Mouse (Mus musculus) embryo, embryonic 11.5 days (tissue): ENCODE results near the gene Ltbp1.
"Not testable (repeated sequence)": the region's sequence is repeated elsewhere in the genome, so short reads cannot be mapped to it uniquely, and the experiment has no call there.

Experiments used
- DNase-seq: peaks from one replicate; pipeline ENCODE4 v3.0.0-alpha.2; 2012; ENCODE audit warnings: low read depth, low spot score

The Ltbp1 gene

DNA sequence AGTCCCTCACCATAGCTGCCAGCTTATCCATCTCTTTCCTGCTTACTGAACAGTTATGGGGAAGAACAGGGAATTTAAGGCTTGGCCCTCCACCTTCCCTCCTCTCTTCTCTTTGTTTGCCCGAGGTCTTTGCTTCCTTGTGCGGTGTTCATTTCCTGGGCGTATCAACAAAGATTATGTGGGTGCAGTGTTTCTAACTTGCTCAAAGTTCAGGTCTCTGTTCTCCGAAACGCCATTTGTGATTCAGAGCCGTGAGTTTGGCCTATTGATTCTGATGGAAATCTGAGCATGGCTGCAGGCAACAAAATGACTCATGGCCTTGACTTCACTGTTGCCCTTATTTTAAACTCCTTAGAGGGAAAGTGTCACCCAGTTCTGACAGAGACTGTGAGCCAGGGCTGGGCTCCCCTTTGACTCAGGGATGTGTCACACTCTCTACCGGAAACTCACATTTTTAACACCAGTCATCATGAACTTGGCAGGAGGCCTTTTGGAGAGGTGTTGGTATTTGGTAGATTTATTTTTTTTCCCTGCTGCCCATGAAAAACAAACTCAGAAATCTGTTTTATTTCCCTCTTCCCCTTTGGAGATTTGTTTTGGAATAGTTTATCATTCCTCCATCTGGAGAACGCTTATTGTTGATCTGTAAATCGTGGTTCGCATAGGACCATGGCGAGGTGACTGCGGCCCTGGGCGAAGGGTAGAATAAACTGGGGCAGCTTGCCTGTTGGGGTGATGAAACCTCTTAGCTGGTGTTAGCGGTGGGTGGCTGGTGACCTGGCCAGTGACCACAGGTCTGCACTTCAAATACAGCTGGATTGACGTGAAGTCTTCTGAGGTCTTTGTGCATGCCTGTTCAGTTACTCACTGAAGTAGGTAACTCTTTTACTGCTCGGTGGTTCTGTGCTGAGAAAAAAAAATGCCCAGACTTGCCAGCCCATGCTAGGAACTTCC lies 105.2 kb downstream of the Ltbp1 start:
- DNase-seq = no peak

DNA sequence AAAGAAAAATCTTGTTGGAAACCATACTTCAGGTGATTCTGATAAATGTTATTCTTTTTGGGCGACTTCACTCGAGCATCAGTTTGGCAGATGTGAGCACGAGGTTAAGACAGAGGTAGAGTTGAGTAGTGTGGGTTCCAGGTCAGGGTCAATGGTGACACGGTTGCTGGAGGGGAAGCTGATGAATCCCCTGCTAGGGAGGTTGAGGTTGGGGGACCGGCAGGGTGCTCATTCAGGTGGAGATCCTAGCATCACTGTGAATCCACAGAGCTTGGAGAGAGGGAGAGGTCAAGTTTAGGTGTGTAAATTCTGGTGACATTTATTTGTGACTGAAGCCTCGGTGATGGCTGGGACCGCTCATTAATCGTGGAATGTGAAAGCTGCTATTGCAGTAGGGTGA lies 110.2 kb downstream of the Ltbp1 start:
- no peak for DNase-seq

DNA sequence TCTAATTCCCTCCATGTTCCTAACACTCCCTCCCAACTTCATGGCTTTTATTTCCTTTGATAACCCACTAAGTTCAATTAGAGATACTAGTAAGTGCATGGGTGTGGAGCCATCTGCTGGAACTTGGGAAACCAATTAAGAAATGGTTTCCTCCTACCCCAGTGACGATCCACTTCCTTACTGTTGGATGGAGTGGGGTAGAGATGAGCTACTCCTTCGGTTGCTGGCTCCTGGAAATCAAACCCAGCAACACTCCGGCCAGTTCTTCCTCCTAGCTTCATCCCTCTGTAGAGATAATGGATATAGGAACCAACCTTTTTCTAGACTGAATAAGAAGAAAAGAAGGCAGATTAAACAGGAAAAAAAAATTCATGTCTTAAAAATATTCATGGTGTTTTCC lies 113.5 kb downstream of the Ltbp1 start:
- no peak for DNase-seq

DNA sequence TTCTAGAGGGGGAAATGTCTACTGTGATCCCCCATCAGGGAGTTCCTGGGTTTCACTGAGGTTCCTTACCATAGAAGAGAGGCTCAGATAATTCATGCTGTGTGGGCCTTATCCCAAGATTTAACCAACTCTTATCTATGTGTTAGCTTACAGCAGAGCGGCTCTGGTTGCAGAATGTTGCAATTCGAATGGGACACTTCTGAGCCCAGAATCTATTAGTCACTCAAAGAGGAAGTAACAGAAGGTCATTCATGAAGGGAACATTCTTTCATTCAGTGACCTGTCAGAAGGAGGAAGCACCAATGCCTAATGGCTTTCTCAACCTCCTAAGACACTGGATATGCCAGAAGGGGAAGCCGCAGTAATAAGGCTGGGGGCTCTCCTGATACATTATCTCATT lies 114.1 kb downstream of the Ltbp1 start:
- DNase-seq = no peak

DNA sequence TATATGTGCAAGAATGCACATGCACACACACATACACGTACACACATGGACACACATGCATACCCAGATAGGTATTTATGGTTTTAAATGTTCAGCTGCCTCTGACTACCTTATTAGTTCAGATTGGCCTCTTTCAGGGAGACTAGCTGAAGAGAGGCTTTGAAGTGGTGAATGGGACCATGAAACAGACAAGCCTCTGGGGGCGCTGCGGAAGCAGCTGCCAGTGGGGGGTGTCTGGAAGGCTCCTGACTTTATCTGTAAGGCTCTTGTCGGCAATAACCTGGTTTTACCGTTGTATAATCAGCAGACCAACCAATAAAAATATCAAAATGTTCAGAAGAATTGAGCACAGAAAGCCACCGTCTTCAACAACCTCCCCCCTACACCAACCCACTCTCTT lies 114.7 kb downstream of the Ltbp1 start:
- no peak for DNase-seq

DNA sequence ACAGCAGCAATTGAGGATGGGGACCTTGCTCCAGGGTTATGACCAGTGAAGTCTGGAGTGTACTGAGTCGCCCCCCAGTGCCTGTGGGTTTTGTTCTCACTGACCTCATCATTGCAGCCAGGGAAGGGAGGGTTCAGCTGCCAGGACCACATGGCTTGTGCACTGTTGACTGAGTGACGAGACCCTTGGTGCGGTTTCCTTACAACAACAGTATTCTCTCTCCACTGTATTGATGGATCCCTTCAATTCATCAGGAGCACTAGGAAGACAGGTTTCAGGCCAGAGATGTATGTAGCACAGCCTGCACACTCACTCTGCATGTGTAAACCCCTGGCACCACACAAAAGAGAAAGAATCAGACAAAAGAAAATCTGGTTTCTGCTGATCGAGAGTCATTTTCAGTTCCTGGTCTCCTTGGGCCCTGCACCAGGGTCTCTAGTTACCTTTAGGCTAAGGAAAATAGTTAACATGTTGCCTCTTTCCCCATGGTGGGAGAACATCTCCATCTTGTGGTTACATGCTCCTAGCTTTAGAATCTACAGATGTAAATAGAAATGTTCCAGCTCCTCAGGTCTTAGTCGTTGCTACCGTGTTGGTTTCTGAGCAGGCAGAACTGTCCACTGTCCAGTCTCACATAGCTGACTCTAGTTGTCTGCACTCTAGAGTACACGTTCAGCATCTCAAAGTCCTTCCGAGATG lies 117.4 kb downstream of the Ltbp1 start:
- DNase-seq = no peak

DNA sequence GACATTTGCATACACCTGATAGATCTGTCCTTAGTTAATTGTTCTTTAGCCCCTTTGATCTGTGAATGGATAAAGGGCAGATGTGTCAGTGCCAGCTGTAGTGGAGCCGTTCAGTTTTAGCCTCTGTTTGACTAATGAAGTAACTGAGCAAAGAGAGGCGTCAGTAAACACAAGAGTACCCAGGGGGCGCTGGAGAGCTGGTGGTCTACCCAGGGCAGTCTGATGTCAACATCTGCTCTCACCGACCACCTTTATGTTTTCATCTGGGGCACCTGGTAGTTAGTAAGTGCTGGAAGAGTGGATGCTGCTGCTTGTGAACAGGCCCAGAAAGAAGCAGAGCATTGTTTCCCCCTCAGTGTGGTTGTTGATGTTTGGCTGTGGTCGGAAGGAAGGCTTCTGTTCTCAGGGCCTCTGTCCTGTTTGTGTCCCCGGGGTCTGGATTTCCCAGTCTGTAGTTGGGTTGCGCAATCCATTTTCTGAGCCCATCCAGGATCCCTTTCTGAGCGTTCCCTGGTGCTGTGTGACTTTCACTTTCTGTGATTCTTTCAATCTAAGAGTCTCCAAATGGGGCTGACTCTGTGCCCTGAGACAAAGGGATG lies 123.1 kb downstream of the Ltbp1 start:
- DNase-seq = no peak

DNA sequence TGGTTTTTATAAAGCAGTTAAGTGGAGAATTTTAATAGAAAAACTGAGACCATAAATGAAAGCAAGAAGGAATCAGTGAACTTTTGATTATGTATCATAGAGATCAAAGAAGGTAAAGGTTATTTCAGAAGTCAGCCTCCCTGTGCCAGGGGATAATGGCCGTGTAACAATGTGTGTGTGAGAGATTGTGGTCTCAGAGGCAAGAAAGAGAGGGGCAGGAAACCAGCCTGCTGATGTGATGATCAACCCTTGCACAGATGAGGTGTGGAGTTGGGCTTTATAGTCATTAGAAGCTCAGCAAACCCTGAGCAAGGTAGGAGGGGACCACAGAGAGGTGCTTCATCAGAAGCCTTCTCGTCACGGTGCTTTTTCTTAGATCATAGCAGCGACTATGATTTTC lies 128.6 kb downstream of the Ltbp1 start:
- DNase-seq = no peak

DNA sequence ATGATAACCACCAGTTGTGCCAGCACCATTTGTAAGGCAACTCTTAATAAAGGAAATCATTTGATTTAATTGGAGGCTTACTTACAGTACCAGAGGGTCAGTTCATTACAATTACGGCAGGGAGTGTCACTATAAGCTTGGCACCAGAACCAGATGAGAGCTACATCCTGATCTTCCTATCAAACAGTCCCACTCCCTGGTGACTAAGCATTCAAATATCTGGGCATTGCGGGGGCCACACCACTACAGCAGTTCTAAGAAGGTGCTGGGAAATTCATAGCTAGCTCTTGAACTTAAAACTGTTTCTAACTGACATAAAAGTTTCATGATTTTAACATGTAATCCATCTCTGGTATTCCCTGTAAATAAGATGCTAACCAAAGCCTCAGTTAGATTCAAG lies 134.4 kb downstream of the Ltbp1 start:
- no peak for DNase-seq

DNA sequence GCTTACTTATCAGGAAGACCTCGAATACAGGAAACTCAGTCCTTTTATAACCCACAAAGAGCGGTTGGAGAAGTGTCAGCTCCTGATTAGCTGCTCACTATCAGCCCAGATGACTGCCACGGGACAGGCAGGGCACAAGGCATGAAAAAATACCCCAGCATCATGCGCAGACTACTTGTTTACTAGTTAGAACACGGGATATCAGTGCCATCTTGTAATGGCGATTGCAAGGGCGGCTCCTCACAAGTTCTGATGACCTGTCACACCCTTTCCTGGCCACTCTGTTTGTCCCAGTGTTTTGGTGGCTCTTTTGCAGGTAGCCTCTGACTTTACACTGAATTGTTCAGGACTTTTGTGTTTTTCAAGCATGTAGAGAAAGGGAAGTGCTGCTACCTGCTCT lies 137.5 kb downstream of the Ltbp1 start:
- DNase-seq = not testable (repeated sequence)

DNA sequence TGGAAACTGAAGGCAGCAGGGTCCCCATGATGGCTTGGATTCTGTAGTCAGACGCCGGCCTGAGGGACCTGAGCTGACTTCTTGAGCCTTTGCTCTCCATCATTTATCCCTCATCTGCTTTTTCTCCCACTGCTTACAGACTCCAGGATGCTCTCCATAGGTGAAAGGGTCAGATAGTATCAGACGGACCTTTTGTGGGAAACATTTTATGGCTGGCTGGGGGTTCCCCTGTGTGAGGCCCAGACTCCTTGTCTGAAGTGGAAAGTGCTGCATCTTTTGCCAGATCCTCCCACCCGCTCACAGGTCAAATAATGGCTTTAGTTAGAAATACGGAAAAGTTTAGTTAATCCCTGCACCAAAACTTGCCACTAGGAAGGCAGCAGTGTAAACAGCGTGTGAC lies 138.6 kb downstream of the Ltbp1 start:
- no peak for DNase-seq

DNA sequence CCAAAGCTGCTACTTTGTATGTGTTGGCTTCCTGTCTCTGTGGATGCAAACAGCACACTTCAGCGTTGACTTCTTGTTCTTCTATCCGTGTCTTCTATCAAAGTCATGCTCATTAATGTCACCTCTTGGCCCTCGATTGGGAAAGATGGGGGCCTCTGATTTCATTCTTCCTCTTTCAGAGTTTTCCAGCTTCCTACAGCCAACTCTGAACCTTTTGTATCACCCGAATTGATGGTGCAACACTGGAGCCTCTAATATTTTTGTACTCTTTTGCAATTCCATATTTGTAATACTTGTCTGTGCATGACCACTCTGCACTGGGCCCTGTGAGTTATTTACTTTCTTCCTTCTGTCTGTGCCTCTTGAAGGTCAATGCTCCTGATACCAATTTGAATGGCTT lies 141.8 kb downstream of the Ltbp1 start:
- DNase-seq = no peak

DNA sequence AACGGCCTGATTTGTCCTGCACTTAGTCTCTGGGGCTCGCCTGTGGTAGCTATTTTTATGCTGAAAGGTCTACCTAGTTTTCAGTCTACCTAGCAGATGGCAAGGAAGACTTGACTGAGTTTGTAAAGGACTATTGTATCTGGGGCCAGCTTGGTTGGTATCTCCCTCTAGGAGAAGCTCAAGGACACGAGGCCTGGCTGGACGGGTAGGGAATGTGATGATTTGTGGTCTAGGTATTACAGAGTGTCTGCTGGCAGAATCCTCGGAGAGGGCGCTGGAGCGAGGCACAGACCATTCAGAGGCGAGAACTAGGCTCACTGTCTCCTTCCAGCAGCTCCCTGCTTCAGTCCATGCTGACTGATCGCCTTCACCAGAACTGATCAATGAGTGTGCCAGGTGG lies 146.4 kb downstream of the Ltbp1 start:
- no peak for DNase-seq

DNA sequence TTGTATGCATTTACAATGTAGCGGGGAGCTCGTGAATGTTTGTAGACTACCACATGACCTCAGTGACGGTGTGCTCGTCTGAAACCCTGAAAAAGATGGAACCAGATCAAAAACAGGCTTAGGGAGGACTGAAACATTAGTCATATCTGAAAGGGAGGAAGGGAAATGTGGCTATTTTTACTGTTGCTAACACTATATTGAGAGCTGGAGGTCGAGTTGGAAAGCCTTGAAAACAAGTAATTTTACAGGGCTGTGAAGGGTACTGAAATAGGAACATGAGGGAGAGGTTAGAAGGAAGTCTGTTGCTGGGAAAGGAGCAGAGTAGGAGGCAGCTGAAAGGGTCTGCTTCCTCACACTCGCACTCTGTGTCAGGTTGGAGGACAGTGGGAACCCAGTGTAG lies 147.7 kb downstream of the Ltbp1 start:
- no peak for DNase-seq

DNA sequence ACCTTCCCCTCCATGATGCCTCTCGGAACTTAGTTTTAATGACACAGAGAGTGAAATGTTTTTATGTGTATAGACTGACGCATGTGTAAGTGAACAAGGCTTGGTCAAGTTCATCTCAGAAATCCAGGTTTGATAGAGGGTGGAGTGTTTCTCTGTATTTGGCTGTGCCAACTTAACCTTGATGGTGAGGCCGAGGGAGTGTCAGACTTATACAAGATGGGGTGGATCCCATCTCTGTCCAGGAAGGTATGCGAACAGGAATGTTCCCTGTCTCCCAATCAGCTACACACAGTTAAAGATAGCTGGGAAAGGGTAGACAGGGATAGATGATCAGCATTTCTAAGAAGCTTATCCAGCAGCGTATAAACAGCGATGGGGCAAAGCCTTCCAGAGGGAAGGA lies 153.0 kb downstream of the Ltbp1 start:
- no peak for DNase-seq

DNA sequence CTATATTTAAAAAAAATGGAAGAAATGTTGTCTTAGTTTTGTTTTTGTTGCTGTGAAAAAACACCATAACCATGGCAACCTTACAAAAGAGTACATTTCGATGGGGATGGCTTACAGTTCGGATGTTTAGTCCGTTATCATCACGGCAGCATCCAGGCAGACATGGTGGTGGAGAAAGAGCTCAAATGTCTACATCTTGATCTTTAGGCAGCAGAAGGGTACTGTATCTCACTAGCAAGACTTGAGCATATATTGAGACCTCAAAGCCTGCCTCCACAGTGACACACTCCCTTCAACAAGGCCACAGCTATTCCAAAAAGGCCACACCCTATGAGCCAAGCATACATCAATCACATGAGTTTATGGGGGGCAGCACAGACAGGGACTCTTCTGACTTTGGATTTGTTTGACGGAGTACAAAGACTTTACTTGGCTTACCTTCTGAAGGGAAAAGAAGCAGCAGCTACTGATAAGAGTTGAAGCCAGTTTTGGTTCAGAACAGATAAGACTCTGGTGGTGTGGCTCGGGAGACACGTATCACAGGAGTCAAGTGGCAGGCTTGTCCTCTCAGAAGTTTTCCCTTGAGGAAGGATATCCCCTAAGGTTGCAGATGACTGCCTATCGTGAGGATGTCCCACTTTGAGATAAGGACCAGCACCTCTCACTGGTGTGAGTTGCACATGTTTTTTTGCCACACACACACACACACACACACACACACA lies 153.9 kb downstream of the Ltbp1 start:
- no peak for DNase-seq

DNA sequence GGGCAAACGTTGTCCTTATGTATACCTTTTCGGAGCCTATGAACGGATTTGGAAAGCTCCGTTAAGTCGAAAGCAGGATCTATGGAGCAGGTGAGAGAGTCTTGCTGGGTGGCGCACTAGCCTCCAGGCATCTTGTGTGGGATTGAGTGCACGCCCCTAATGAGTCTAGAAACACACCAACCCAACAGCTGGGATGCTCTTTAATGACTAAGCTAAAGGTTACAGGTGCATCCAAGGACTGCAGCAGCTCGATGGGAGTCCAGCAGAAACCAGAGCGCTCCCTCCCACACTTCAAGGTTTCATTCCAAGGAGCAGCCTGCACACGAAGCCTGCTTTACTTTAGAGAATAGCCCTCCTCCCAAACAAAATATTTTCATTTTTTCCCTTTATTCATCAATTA lies 155.7 kb downstream of the Ltbp1 start:
- no peak for DNase-seq

DNA sequence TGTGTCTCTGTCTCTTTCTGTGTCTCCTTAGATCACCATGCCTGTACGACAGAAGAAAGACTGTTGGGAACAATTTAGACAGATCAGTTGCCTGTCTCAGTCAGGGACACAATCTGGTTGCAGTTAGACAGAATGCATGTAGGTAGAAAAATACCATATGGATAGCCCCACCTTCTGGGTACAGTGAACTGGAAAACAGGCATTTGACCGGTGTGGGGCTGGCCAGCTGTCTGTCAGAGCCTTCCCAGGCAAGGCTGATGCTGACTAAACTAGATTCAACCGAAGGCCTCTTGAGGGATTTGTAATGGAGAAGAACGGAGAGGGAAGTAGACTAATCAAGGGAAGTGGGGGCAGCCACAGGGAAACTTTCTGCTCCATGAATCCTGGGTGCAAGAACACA lies 156.6 kb downstream of the Ltbp1 start:
- no peak for DNase-seq

DNA sequence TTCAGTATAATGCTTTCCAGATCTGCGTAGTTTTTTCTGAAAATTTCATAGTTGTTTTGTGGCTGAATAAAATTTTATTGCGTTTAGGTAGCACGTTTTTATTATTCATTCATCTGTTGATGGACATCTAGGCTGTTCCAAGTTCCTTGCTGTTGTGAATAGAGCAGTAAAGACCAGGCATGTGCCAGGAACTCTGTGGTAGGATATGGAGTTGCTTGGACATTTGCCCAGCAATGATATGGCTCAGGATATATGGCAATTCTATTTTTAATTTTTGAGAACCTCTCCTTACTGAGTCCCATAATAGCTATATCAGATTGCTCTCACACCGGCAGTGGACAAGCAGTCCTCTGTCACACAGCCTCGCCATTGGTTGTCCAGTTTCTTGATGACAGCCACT lies 159.2 kb downstream of the Ltbp1 start:
- no peak for DNase-seq

DNA sequence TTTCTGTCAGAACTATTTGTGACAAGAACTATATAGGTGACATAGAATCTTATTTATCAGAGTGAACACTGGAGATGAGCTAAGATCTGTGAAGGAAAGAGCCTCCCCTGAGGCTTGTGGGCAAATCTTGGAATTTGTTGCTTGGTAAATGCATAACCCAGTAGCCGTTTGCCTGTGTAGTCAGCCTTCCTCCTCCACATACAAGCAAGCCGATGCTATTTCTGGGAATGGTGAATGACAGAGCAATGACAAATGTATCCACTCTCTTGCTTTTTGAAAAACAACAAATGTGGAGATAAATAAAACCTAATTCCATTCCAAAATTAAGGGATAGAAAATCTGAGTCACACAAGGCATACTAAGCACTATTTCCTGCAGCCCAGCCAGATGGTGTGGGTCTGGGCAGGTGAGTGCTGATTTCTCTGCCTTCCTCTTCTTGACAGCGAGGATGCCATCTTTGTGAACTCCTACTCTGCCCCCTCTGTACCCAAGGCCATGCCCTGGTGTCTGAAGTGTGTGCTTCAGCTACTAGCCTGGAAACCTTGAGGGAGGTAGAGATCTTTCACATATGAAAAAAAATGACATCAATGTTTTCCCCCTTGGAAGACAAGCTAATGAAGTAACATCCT lies 163.3 kb downstream of the Ltbp1 start:
- no peak for DNase-seq

DNA sequence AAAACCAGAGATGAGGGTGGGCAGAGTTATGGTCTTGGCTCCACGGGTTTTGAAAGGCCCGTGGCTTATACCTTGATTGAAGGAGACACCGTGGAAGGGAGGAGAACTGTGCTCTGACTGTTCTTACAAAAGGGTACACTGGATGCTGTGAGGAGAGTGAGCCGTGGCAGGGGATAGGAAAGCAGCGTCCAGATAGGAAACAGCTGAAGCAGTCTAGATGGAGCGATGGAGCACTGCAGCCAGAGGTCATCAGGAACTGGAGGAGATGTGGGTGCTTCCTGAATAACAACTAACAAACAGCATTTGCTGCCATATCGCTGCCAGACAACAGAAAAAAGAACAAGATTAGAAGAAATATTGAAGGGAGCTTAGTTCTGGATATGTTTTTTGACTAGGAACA lies 166.3 kb downstream of the Ltbp1 start:
- no peak for DNase-seq
